Mouse (Mus musculus) bone marrow macrophage, adult 2 months (primary cell): Measurements from ENCODE around the gene Nck1.

Experiments
- CTCF ChIP-seq: IDR thresholded peaks from 2 replicates; pipeline ENCODE4 v1.5.1; 2012; ENCODE audit warnings: low read depth, mild to moderate bottlenecking, low read length, moderate library complexity
- POLR2A ChIP-seq: IDR thresholded peaks from 2 replicates; pipeline ENCODE4 v1.6.1; 2012; ENCODE audit warnings: mild to moderate bottlenecking, low read depth, low read length, borderline replicate concordance

- TF ChIP-seq POLR2A (no peak), CTCF (no peak)
Measured at GRCm38 (mm10) chr9:100469681-100470080, 76.3 kb downstream of the Nck1 start.
